Mouse (Mus musculus) liver, embryonic 11.5 days (tissue): ENCODE data around the gene Trappc2. TPM values are rescaled to one million over a fixed set of nuclear protein-coding genes. Genes with fewer than 3 reads are reported as not detected.

Experiments
- ATAC-seq: fragments of 200-750 bp; cut with Nextera tagmentation; replicated peaks from 2 replicates; pipeline ENCODE4 v1.8.0; 2017; ENCODE audit warnings: moderate number of reproducible peaks, mild to moderate bottlenecking, moderate TSS enrichment, moderate library complexity; ENCODE audit not compliant: low FRiP score
- DNase-seq: peaks from one replicate; pipeline ENCODE4 v3.0.0-alpha.2; 2017; ENCODE audit warnings: low spot score
- H3K27ac ChIP-seq: fragments of 300-500 bp; sonication (generic); 2 replicates; pipeline ENCODE4 v1.5.1; 2014; ENCODE audit warnings: mild to moderate bottlenecking, low read depth, low read length, control low read depth
- H3K27me3 ChIP-seq: fragments of 300-500 bp; sonication (generic); replicated peaks from 2 replicates; pipeline ENCODE4 v1.6.1; 2014; ENCODE audit warnings: low read length, mixed read lengths; ENCODE audit not compliant: control insufficient read depth, insufficient read depth
- H3K36me3 ChIP-seq: fragments of 300-500 bp; sonication (generic); 2 replicates; pipeline ENCODE4 v1.6.1; 2014; ENCODE audit warnings: mild to moderate bottlenecking, low read length, moderate library complexity, mixed read lengths; ENCODE audit not compliant: control insufficient read depth, insufficient read depth
- H3K4me1 ChIP-seq: fragments of 300-500 bp; sonication (generic); replicated peaks from 2 replicates; pipeline ENCODE4 v1.6.1; 2014; ENCODE audit warnings: low read length, mixed read lengths; ENCODE audit not compliant: control insufficient read depth, insufficient read depth
- H3K4me2 ChIP-seq: fragments of 300-500 bp; sonication (generic); 2 replicates; pipeline ENCODE4 v1.6.1; 2014; ENCODE audit warnings: mild to moderate bottlenecking, control low read depth, moderate library complexity
- H3K4me3 ChIP-seq: fragments of 300-500 bp; sonication (generic); 2 replicates; pipeline ENCODE4 v1.5.1; 2014; ENCODE audit warnings: low read depth, low read length, control low read depth
- H3K9ac ChIP-seq: fragments of 300-500 bp; sonication (generic); 2 replicates; pipeline ENCODE4 v1.6.1; 2014; ENCODE audit warnings: low read depth, low read length, control low read depth
- H3K9me3 ChIP-seq: fragments of 300-500 bp; sonication (generic); 2 replicates; pipeline ENCODE4 v1.6.1; 2016; ENCODE audit warnings: low read length, inconsistent platforms, mixed read lengths; ENCODE audit not compliant: control insufficient read depth
- WGBS: fragments of 180-500 bp; shearing (Covaris S2); extraction: QIAGEN DNeasy Blood & Tissue Kit; methylation state at CpG from one replicate; pipeline ENCODE4 v1.1.7; 2014; 5-methylcytosine and 5-hydroxymethylcytosine counted together
- polyA plus RNA-seq: library from polyadenylated mRNA; unstranded; fragments of >200 nt; fragmentation: Nextera tagmentation; extraction: Ambion mirVana; gene quantifications from 2 replicates; pipeline ENCODE4 v1.2.1, GENCODE M21; 2014

Trappc2 gene
- polyA plus RNA-seq, 1 experiment from 2014 or later: 24.0 TPM

DNA sequence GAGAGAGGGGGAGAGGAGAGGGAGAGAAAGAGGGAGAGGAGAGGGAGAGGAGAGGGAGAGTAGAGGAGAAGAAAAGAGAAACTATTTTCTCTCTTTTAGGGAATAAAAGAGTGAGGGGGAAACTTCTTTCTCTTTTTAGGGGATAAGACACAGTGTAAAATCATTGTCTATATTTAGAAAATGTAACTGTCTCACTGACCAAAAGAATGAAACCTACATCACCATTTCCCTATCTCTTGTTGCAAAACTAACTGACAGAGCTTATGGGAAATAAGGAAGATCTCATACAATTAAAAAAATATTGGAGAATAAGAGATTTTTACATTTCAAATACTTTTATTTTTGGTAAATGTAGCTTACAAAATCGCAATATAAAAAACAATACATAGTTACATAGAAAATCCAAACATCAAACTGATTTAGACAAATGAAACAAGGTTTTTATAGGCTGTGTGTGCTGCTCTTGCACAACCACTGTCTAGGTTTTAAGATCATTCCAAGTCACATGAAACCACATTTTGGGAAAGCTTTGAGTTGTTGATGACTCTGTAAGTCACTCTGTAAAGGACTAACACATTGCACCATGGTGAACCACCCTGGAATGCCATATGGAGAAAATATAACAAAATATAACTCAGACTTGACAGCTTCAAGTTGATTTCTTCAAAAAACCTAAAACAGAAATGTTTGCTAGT lies 59.3 kb downstream of the Trappc2 start:
- Histone ChIP-seq H3K4me1 (no peaks in the 10 kb centered on the region), H3K27me3 (no peaks in the 10 kb centered on the region; the same call in none of the 2 replicates), H3K4me3 (no peak overlapping the region), H3K9ac (no peak overlapping the region), H3K4me2 (no peak overlapping the region), H3K27ac (no peak overlapping the region), H3K36me3 (no peaks in the 10 kb centered on the region), H3K9me3 (no peaks in the 10 kb centered on the region)
- DNase-seq (no peak), ATAC-seq (no peak)
- 65% methylated on average over 1 of the region's 1 CpGs for WGBS

Other genes starting within 250 kb of the Trappc2 start
- 4.5 and 5.1 TPM in 2 replicates for gene Gpm6b, start 201.7 kb upstream of the Trappc2 start, polyA plus RNA-seq
- 6.1 and 6.9 TPM in 2 replicates for gene Ofd1, start 130 bp downstream of the Trappc2 start, polyA plus RNA-seq
- gene Rab9, start 39.3 kb downstream of the Trappc2 start, polyA plus RNA-seq: 46.2 and 46.6 TPM in 2 replicates
- gene Tceanc, start 78.0 kb downstream of the Trappc2 start, polyA plus RNA-seq: 6.0 and 7.8 TPM in 2 replicates
- 2.3 and 2.8 TPM in 2 replicates for gene Egfl6, start 145.1 kb downstream of the Trappc2 start, polyA plus RNA-seq